Mouse (Mus musculus): ENCODE measurements around the gene Sox6. TPM values are rescaled to one million over a fixed set of nuclear protein-coding genes. Genes with fewer than 3 reads are reported as not detected.

Gene Sox6
- polyA plus RNA-seq, 2 experiments = 21.3 to 59.4 TPM

DNA sequence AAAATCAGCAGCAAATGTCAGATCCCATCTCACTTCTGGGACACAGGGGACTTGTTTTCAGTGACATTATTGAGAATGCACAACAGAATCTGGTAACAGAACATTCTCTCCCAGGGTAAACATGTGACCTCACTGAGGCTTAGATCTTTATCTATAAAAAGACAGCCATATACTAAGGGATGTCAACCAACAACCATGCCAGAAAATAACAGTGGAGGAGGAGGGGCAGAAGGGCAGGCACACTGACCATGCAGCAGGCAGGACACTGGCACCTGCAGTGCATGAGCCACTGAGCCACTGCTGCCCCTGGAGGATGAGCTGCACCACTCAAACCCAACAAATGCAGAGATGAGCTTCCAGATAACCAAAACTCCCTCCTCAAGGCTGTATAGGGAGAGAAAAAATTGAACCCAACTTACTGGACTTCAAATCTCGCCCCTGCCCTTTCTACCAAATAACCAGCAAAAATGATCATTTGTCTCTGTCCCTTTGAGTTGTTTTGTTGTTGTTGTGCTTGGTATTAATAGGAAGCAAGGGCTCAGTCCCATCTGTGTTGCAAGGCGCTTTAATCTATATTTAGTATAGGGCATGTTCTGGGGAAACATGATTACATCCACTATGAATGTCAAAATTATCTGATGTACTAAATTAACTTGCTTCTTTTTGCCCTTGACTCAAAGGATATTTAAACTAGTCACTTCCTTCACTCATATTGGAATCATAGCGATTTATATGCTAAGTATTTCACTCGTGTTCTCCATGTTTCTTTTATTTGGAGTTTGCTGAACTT, 492.8 kb downstream of the Sox6 start:
- TF ChIP-seq POLR2A (IDR thresholded peaks at IDR 0.05; ENCODE audit: borderline replicate concordance, extremely low read depth, insufficient read depth, insufficient read length) = no peak
- no peak for ATAC-seq (ENCODE audit: low FRiP score, low read depth)
- Histone ChIP-seq H3K4me3 (replicated peaks; ENCODE audit: low read length) (no peak overlapping the region), H3K9me3 (ENCODE audit: control insufficient read depth, low read length) (no peaks in the 10 kb centered on the region), H3K36me3 (ENCODE audit: control insufficient read depth, insufficient read depth, low read length) (peaks cover 6% of the 10 kb centered on the region; the same call in 1 of the 2 replicates), H3K4me2 (replicated peaks; ENCODE audit: low read depth, low read length, severe bottlenecking) (no peak overlapping the region), H3K27me3 (ENCODE audit: control insufficient read depth, insufficient read depth, low read length) (no peaks in the 10 kb centered on the region), H3K27ac (replicated peaks; ENCODE audit: low read depth, low read length) (no peak overlapping the region), H3K9ac (ENCODE audit: low read depth, low read length, severe bottlenecking) (no peak overlapping the region), H3K4me1 (ENCODE audit: control insufficient read depth, insufficient read depth, low read length) (0 out of 2 replicates have a peak, but pooled peaks cover 5% of the 10 kb centered on the region)
- WGBS = 85% methylated on average over 4 of the region's 4 CpGs
- DNase-seq (ENCODE audit: low spot score) = no peak

DNA sequence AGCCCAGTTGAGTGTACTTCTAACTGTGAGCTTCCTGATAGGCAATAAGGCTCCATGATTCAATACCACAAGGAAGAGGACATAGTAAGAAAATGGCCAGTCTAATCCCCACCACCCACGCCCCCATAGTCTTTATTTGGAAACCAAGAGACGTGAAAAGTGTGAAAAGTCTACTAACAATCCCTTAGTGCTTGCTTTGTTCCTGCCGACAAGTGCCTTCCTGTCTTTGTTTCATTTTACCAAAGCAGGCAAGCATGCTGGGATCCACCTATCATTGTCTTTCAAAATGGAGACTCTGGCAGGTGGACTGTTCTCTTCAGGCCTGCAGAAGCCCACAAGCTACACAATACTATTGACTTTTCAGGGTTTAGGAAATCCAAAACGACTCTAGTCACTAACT, 495.0 kb downstream of the Sox6 start:
- TF ChIP-seq POLR2A (IDR thresholded peaks at IDR 0.05; ENCODE audit: borderline replicate concordance, extremely low read depth, insufficient read depth, insufficient read length) = no peak
- Histone ChIP-seq H3K4me3 (replicated peaks; ENCODE audit: low read length) (no peak overlapping the region), H3K27me3 (ENCODE audit: control insufficient read depth, insufficient read depth, low read length) (no peaks in the 10 kb centered on the region), H3K4me2 (replicated peaks; ENCODE audit: low read depth, low read length, severe bottlenecking) (no peak overlapping the region), H3K36me3 (ENCODE audit: control insufficient read depth, insufficient read depth, low read length) (peaks cover 6% of the 10 kb centered on the region; the same call in 1 of the 2 replicates), H3K4me1 (ENCODE audit: control insufficient read depth, insufficient read depth, low read length) (0 out of 2 replicates have a peak, but pooled peaks cover 5% of the 10 kb centered on the region), H3K27ac (replicated peaks; ENCODE audit: low read depth, low read length) (no peak overlapping the region), H3K9me3 (ENCODE audit: control insufficient read depth, low read length) (no peaks in the 10 kb centered on the region), H3K9ac (ENCODE audit: low read depth, low read length, severe bottlenecking) (no peak overlapping the region)
- ATAC-seq (ENCODE audit: low FRiP score, low read depth) (no peak), DNase-seq (ENCODE audit: low spot score) (no peak)
- 86% methylated on average over 4 of the region's 4 CpGs for WGBS

DNA sequence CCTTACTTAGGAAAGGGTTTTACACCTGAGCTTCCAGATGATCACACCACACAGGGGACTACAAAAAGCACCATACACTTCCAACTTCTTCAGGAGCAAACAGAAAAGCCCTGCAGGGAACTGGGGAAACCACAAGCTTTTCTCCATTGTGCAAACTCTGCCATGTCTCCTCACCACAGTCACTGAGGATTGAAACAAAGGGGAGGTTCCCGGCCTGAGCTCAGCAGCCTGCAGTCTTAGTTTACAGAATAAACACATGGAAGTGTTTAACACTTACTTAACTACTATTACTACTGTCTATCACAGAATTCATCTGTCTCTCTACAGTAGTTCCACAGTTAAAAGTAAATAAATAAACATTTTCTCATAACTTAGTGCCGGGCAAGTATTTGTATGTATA, 498.3 kb downstream of the Sox6 start:
- Histone ChIP-seq H3K4me3 (replicated peaks; ENCODE audit: low read length) (no peak overlapping the region), H3K27ac (replicated peaks; ENCODE audit: low read depth, low read length) (no peak overlapping the region), H3K27me3 (ENCODE audit: control insufficient read depth, insufficient read depth, low read length) (no peaks in the 10 kb centered on the region), H3K9me3 (ENCODE audit: control insufficient read depth, low read length) (no peaks in the 10 kb centered on the region), H3K4me1 (ENCODE audit: control insufficient read depth, insufficient read depth, low read length) (no peaks in the 10 kb centered on the region), H3K4me2 (replicated peaks; ENCODE audit: low read depth, low read length, severe bottlenecking) (no peak overlapping the region), H3K9ac (ENCODE audit: low read depth, low read length, severe bottlenecking) (no peak overlapping the region), H3K36me3 (ENCODE audit: control insufficient read depth, insufficient read depth, low read length) (peaks cover 6% of the 10 kb centered on the region; the same call in 1 of the 2 replicates)
- WGBS = 41% methylated on average over 2 of the region's 2 CpGs
- DNase-seq (ENCODE audit: low spot score) (no peak), ATAC-seq (ENCODE audit: low FRiP score, low read depth) (no peak)
- TF ChIP-seq POLR2A (IDR thresholded peaks at IDR 0.05; ENCODE audit: borderline replicate concordance, extremely low read depth, insufficient read depth, insufficient read length) = no peak

DNA sequence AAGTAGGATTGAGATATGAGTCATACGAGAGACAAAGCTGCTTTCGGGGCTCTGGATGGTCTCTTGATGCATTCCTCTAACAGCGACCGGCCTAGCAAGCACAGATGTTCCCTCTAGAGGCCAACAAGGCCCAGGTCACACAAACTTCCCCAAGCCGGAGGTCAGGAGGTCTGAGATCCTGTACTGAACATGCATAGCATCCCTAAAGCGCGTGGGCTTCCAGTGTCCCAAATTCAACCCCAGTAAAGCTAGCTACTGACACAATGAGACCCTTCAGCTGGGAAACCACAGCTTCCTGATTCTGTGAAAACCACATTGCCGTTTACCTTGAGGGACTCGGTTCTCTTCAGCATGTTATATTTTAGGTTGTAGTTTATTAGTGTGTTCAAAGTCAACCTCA, 499.6 kb downstream of the Sox6 start:
- 64% methylated on average over 9 of the region's 9 CpGs for WGBS
- ATAC-seq (ENCODE audit: low FRiP score, low read depth) (no peak), DNase-seq (ENCODE audit: low spot score) (no peak)
- Histone ChIP-seq H3K9me3 (ENCODE audit: control insufficient read depth, low read length) (no peaks in the 10 kb centered on the region), H3K27ac (replicated peaks; ENCODE audit: low read depth, low read length) (no peak overlapping the region), H3K4me3 (replicated peaks; ENCODE audit: low read length) (no peak overlapping the region), H3K4me1 (ENCODE audit: control insufficient read depth, insufficient read depth, low read length) (no peaks in the 10 kb centered on the region), H3K9ac (ENCODE audit: low read depth, low read length, severe bottlenecking) (no peak overlapping the region), H3K36me3 (ENCODE audit: control insufficient read depth, insufficient read depth, low read length) (peaks cover 3% of the 10 kb centered on the region; the same call in 1 of the 2 replicates), H3K27me3 (ENCODE audit: control insufficient read depth, insufficient read depth, low read length) (no peaks in the 10 kb centered on the region), H3K4me2 (replicated peaks; ENCODE audit: low read depth, low read length, severe bottlenecking) (no peak overlapping the region)
- no peak for TF ChIP-seq POLR2A (IDR thresholded peaks at IDR 0.05; ENCODE audit: borderline replicate concordance, extremely low read depth, insufficient read depth, insufficient read length)

DNA sequence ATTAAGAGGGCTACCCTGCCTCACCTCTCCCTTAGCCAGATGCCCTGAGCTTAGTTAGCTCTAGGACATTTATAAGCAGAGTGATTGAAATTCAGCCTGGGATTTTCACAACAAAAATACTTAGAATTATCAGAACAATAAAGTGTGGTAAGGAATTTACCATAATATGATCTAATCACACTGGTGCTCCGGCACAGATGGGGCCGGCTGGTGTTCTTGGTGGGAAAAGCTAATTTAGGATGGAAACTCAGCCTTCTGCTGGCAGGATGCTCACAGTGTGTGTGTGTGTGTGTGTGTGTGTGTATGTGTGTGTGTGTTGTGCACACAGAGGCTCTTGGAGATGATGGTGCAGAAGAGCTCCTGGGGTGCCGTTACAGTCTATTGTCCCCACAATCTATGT, 501.0 kb downstream of the Sox6 start:
- ATAC-seq (ENCODE audit: low FRiP score, low read depth) = no peak

More for the DNA sequence above, 501.0 kb downstream of the Sox6 start:
- Histone ChIP-seq H3K4me1 (ENCODE audit: control insufficient read depth, insufficient read depth, low read length) (no peaks in the 10 kb centered on the region), H3K4me3 (replicated peaks; ENCODE audit: low read length) (no peak overlapping the region), H3K36me3 (ENCODE audit: control insufficient read depth, insufficient read depth, low read length) (peaks cover 3% of the 10 kb centered on the region; the same call in 1 of the 2 replicates), H3K27me3 (ENCODE audit: control insufficient read depth, insufficient read depth, low read length) (no peaks in the 10 kb centered on the region), H3K27ac (replicated peaks; ENCODE audit: low read depth, low read length) (no peak overlapping the region), H3K9ac (ENCODE audit: low read depth, low read length, severe bottlenecking) (no peak overlapping the region), H3K4me2 (replicated peaks; ENCODE audit: low read depth, low read length, severe bottlenecking) (no peak overlapping the region), H3K9me3 (ENCODE audit: control insufficient read depth, low read length) (no peaks in the 10 kb centered on the region)
- no peak for DNase-seq (ENCODE audit: low spot score)
- TF ChIP-seq POLR2A (IDR thresholded peaks at IDR 0.05; ENCODE audit: borderline replicate concordance, extremely low read depth, insufficient read depth, insufficient read length) = no peak
- WGBS = 71% methylated on average over 3 of the region's 3 CpGs
